Mouse (Mus musculus): ENCODE measurements around the gene Tex26. TPM values are rescaled to one million over a fixed set of nuclear protein-coding genes. Genes with fewer than 3 reads are reported as not detected.
A peak's percentile ranks its signal among the peaks of the same experiment; 100 is the strongest.

The Tex26 gene
- not detected for total RNA-seq (2021)
- long read RNA-seq, experiment 1, result 0 reads
- long read RNA-seq, experiment 2, result 0 reads

GRCm38 (mm10) chr5:149439531-149440179 is at the start of gene Tex26:
Gene Tex26 (plus strand): TSS chr5:149439660.
- intact Hi-C loops (cut with DNase I), result no loop called here
- DNase-seq (ENCODE audit: low spot score in 2 of 2), result peak; percentile 61 to 70

GRCm38 (mm10) chr5:149391574-149392375 is 47.7 kb upstream of the Tex26 start:
- DNase-seq (ENCODE audit: low spot score in 2 of 2), result no peak
- intact Hi-C loops (cut with DNase I), result no loop called here

- DNase-seq (ENCODE audit: low spot score in 2 of 2), result no peak
- intact Hi-C loops (cut with DNase I), result no loop called here
Measured at GRCm38 (mm10) chr5:149392420-149392988, 47.0 kb upstream of the Tex26 start.

GRCm38 (mm10) chr5:149401446-149401975 is 37.9 kb upstream of the Tex26 start:
- intact Hi-C loops (cut with DNase I), result no loop called here
- DNase-seq (ENCODE audit: low spot score in 2 of 2), result no peak

GRCm38 (mm10) chr5:149402029-149402428 is 37.4 kb upstream of the Tex26 start:
- intact Hi-C loops (cut with DNase I), result no loop called here
- DNase-seq (ENCODE audit: low spot score in 2 of 2), result no peak

GRCm38 (mm10) chr5:149403386-149403785 is 36.1 kb upstream of the Tex26 start:
- intact Hi-C loops (cut with DNase I), result no loop called here
- no peak for DNase-seq (ENCODE audit: low spot score in 2 of 2)

- no peak for DNase-seq (ENCODE audit: low spot score in 2 of 2)
- intact Hi-C loops (cut with DNase I), result no loop called here
Measured at GRCm38 (mm10) chr5:149404710-149405109, 34.8 kb upstream of the Tex26 start.

- intact Hi-C loops (cut with DNase I), result no loop called here
- peak; percentile 50 to 69 for DNase-seq (ENCODE audit: low spot score in 2 of 2)
Measured at GRCm38 (mm10) chr5:149406791-149407276, 32.6 kb upstream of the Tex26 start.

GRCm38 (mm10) chr5:149409502-149409901 is 30.0 kb upstream of the Tex26 start:
- intact Hi-C loops (cut with DNase I), result no loop called here
- no peak for DNase-seq (ENCODE audit: low spot score in 2 of 2)

GRCm38 (mm10) chr5:149411509-149412193 is 27.8 kb upstream of the Tex26 start, which contains the start of gene Medag:
Gene Medag (plus strand): TSS chr5:149411749.
- DNase-seq (ENCODE audit: low spot score in 2 of 2), result peak; percentile 55 to 73
- intact Hi-C loops (cut with DNase I), result loop anchor here (2.0 kb wide), 1 partner anchor 29 kb away; no protein-coding TSS in a partner anchor

- no peak for DNase-seq (ENCODE audit: low spot score in 2 of 2)
- intact Hi-C loops (cut with DNase I), result no loop called here
Measured at GRCm38 (mm10) chr5:149412194-149412575, 27.3 kb upstream of the Tex26 start.

GRCm38 (mm10) chr5:149412671-149413070 is 26.8 kb upstream of the Tex26 start:
- intact Hi-C loops (cut with DNase I), result no loop called here

GRCm38 (mm10) chr5:149414369-149415167 is 24.9 kb upstream of the Tex26 start:
- DNase-seq (ENCODE audit: low spot score in 2 of 2), result no peak
- intact Hi-C loops (cut with DNase I), result no loop called here

More at GRCm38 (mm10) chr5:149412671-149413070, 26.8 kb upstream of the Tex26 start:
- no peak for DNase-seq (ENCODE audit: low spot score in 2 of 2)

GRCm38 (mm10) chr5:149417381-149417780 is 22.1 kb upstream of the Tex26 start:
- DNase-seq (ENCODE audit: low spot score in 2 of 2), result no peak
- intact Hi-C loops (cut with DNase I), result no loop called here

- intact Hi-C loops (cut with DNase I), result no loop called here
- DNase-seq (ENCODE audit: low spot score in 2 of 2), result no peak
Measured at GRCm38 (mm10) chr5:149426525-149426924, 12.9 kb upstream of the Tex26 start.

GRCm38 (mm10) chr5:149427277-149428060 is 12.0 kb upstream of the Tex26 start:
- DNase-seq (ENCODE audit: low spot score in 2 of 2), result no peak
- intact Hi-C loops (cut with DNase I), result no loop called here

GRCm38 (mm10) chr5:149428347-149428746 is 11.1 kb upstream of the Tex26 start:
- no peak for DNase-seq (ENCODE audit: low spot score in 2 of 2)
- intact Hi-C loops (cut with DNase I), result no loop called here

GRCm38 (mm10) chr5:149428810-149429255 is 10.6 kb upstream of the Tex26 start:
- intact Hi-C loops (cut with DNase I), result no loop called here
- no peak for DNase-seq (ENCODE audit: low spot score in 2 of 2)

All from left cerebral cortex, postnatal 14 days (tissue).